Mouse (Mus musculus) heart, embryonic 15.5 days (tissue): ENCODE measurements around the gene Olfr541. TPM values are rescaled to one million over a fixed set of nuclear protein-coding genes. Genes with fewer than 3 reads are reported as not detected.

Source experiments
- ATAC-seq: fragments of 200-750 bp; cut with Nextera tagmentation; replicated peaks from 2 replicates; pipeline ENCODE4 v1.8.0; 2017; ENCODE audit warnings: low read depth, moderate TSS enrichment; ENCODE audit not compliant: insufficient number of reproducible peaks, insufficient read depth, low FRiP score
- H3K27ac ChIP-seq: fragments of 300-500 bp; sonication (generic); 2 replicates; pipeline ENCODE4 v1.5.1; 2015; ENCODE audit warnings: mild to moderate bottlenecking, inconsistent platforms
- H3K27me3 ChIP-seq: fragments of 300-500 bp; sonication (generic); 2 replicates; pipeline ENCODE4 v1.6.1; 2015; ENCODE audit warnings: inconsistent platforms
- H3K36me3 ChIP-seq: fragments of 300-500 bp; sonication (generic); 2 replicates; pipeline ENCODE4 v1.6.1; 2015; ENCODE audit warnings: mild to moderate bottlenecking, inconsistent platforms
- H3K4me1 ChIP-seq: fragments of 300-500 bp; sonication (generic); replicated peaks from 2 replicates; pipeline ENCODE4 v1.6.1; 2015; ENCODE audit warnings: inconsistent platforms
- H3K4me2 ChIP-seq: fragments of 300-500 bp; sonication (generic); 2 replicates; pipeline ENCODE4 v1.6.1; 2015; ENCODE audit warnings: inconsistent platforms, mild to moderate bottlenecking, moderate library complexity
- H3K4me3 ChIP-seq: fragments of 300-500 bp; sonication (generic); 2 replicates; pipeline ENCODE4 v1.5.1; 2015; ENCODE audit warnings: mild to moderate bottlenecking, inconsistent platforms
- H3K9ac ChIP-seq: fragments of 300-500 bp; sonication (generic); 2 replicates; pipeline ENCODE4 v1.6.1; 2015; ENCODE audit warnings: mild to moderate bottlenecking, inconsistent platforms
- H3K9me3 ChIP-seq: fragments of 300-500 bp; sonication (generic); replicated peaks from 2 replicates; pipeline ENCODE4 v1.6.1; 2016; ENCODE audit warnings: inconsistent platforms
- WGBS: fragments of 180-500 bp; shearing (Covaris S2); methylation state at CpG from one replicate; pipeline ENCODE4 v1.1.7; 2015; ENCODE audit warnings: mixed read lengths; 5-methylcytosine and 5-hydroxymethylcytosine counted together
- polyA plus RNA-seq: library from polyadenylated mRNA; unstranded; fragments of >200 nt; fragmentation: Nextera tagmentation; extraction: Ambion mirVana; gene quantifications from 2 replicates; pipeline ENCODE4 v1.2.1, GENCODE M21; 2015

Gene Olfr541
- polyA plus RNA-seq, 1 experiment from 2014 or later = not detected

DNA sequence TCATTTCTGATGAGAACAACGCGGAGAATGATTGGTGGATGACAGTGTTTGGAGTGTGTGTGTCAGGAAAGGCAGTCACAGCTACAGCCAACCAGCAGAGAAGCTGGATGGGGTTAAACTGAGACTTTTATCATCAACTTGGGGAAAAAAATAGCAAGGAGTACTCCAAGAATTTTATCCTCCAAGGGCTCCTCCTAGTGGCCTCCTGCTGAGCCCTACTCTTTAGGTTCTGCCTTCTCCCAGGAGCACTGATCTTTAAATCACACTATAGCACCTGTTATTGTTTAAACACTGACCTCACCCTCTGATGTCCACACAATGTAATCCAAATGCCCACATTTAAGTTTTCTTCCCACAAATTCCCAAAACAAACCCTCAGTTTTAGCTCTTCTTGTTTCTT, 36.1 kb downstream of the Olfr541 start:
- H3K27me3 ChIP-seq = no peaks in the 10 kb centered on the region
- H3K4me2 ChIP-seq = no peak overlapping the region
- WGBS = 51% methylated on average over 2 of the region's 2 CpGs
- H3K9ac ChIP-seq = no peak overlapping the region
- no peak overlapping the region for H3K27ac ChIP-seq
- no peak overlapping the region for H3K4me3 ChIP-seq
- ATAC-seq = no peak
- H3K36me3 ChIP-seq = no peaks in the 10 kb centered on the region
- H3K4me1 ChIP-seq = no peaks in the 10 kb centered on the region
- no peaks in the 10 kb centered on the region for H3K9me3 ChIP-seq

DNA sequence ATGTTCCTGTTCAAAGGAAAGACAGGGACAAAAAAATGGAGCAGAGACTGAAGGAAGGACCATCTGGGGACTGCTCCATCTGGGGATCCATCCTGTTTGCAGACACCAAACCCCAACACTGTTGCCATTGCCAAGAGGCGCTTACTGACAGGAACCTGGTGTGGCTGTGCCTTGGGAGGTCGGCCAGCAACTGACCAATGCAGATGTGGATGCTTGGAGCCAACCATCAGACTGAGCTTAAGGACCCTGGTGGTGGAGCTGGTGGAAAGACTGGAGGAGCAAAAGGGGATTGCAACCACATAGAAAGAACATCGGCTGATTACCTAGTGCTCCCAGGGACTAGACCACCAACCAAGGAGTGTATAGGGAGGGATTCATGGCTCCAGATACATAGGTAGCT, 50.3 kb downstream of the Olfr541 start:
- Histone ChIP-seq H3K36me3 (no peaks in the 10 kb centered on the region), H3K4me1 (no peaks in the 10 kb centered on the region), H3K27ac (no peak overlapping the region), H3K9me3 (no peaks in the 10 kb centered on the region), H3K4me2 (no peak overlapping the region), H3K4me3 (no peak overlapping the region), H3K27me3 (no peaks in the 10 kb centered on the region), H3K9ac (no peak overlapping the region)
- WGBS = 68% methylated on average over 3 of the region's 3 CpGs
- no peak for ATAC-seq

DNA sequence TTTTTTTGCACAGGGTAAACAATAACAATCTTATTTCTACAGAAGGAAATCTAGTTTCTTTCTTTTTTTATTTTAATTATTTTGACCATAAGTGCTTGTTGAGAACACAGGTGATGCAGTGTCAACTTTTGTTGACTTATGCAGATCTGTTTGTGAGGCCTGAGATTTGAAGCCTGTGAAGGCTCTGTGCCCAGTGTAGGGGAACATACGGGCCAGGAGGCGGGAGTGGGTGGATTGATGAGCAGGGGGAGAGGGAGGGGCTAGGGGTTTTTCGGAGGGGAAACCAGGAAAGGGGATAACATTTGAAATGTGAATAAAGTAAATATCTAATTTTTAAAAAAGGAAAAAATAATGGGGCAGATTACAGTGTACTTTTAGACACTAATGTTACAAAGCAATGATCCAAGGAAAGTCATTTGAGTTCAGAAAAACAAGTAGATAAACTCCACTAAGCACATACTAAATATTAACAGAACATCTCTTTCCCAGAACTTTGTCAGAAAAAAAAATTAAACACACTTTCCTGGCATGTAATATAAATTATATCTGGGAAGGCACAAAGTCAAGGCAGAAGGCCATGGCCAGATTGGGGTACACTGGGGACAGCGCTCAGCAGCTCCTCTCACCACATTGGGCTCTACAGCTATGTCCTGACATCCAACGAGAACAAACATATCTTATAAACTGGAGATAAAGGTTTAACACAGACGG, 51.2 kb downstream of the Olfr541 start:
- Histone ChIP-seq H3K27me3 (no peaks in the 10 kb centered on the region), H3K4me1 (no peaks in the 10 kb centered on the region), H3K27ac (no peak overlapping the region), H3K9ac (no peak overlapping the region), H3K4me2 (no peak overlapping the region), H3K4me3 (no peak overlapping the region), H3K36me3 (no peaks in the 10 kb centered on the region), H3K9me3 (no peaks in the 10 kb centered on the region)
- no peak for ATAC-seq
- WGBS = 70% methylated on average over 6 of the region's 6 CpGs

DNA sequence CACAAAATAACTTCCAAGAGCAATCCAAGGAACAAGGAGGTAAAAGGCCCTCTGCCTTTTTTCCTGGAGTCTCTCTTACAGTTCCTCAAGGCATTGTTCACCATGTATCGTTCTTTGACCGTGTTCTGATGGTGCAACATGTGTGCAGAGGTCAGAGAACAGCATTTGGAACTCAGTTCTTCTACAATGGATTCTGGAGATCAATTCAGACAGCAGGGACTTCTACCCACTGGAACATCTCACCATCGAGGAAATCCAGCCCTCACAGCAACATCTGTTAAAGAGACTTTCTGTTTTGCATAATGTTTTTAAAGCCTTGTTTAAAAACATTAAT, 51.7 kb downstream of the Olfr541 start:
- H3K9ac ChIP-seq = no peak overlapping the region
- no peaks in the 10 kb centered on the region for H3K27me3 ChIP-seq
- H3K9me3 ChIP-seq = no peaks in the 10 kb centered on the region
- H3K4me3 ChIP-seq = no peak overlapping the region
- H3K4me1 ChIP-seq = no peaks in the 10 kb centered on the region
- no peak for ATAC-seq
- no peaks in the 10 kb centered on the region for H3K36me3 ChIP-seq
- no peak overlapping the region for H3K27ac ChIP-seq
- 70% methylated on average over 3 of the region's 3 CpGs for WGBS
- H3K4me2 ChIP-seq = no peak overlapping the region

DNA sequence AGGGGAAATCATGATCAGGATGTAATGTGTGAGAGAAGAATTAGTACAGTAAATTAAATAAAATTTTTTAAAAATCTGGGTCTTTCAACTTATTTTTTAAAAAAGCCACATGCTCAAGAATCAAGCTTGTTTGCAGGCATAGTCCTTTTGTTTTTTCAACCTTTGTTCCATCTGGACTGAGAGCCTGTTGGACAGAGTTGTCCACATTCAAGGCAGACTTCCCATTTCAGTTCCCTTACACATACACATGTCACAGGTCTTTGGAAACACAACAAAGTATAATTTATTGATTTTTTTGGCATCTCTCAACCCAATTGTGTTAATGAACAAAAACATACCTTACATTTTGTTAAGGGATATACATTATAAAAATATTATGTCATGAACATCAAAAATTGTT, 57.5 kb downstream of the Olfr541 start:
- ATAC-seq = no peak
- H3K4me3 ChIP-seq = no peak overlapping the region

More for the DNA sequence above, 57.5 kb downstream of the Olfr541 start:
- no peaks in the 10 kb centered on the region for H3K27me3 ChIP-seq
- H3K4me2 ChIP-seq = no peak overlapping the region
- no peaks in the 10 kb centered on the region for H3K4me1 ChIP-seq
- no peaks in the 10 kb centered on the region for H3K36me3 ChIP-seq
- H3K9ac ChIP-seq = no peak overlapping the region
- H3K9me3 ChIP-seq = no peaks in the 10 kb centered on the region
- no peak overlapping the region for H3K27ac ChIP-seq

Other genes starting within 250 kb of the Olfr541 start
- gene Olfr533, start 233.9 kb upstream of the Olfr541 start, polyA plus RNA-seq = not detected in 2 replicates
- gene Olfr535, start 213.1 kb upstream of the Olfr541 start, polyA plus RNA-seq = not detected in 2 replicates
- gene Olfr536, start 189.9 kb upstream of the Olfr541 start, polyA plus RNA-seq = not detected in 2 replicates
- gene Olfr538, start 129.4 kb upstream of the Olfr541 start, polyA plus RNA-seq = not detected in 2 replicates
- not detected in 2 replicates for gene Olfr46, start 96.0 kb upstream of the Olfr541 start, polyA plus RNA-seq
- not detected in 2 replicates for gene Olfr61, start 68.3 kb upstream of the Olfr541 start, polyA plus RNA-seq
- not detected in 2 replicates for gene Olfr53, start 50.8 kb upstream of the Olfr541 start, polyA plus RNA-seq
- gene Olfr539, start 37.3 kb upstream of the Olfr541 start, polyA plus RNA-seq = not detected in 2 replicates
- not detected in 2 replicates for gene Olfr45, start 15.3 kb upstream of the Olfr541 start, polyA plus RNA-seq
- gene Cyp2e1, start 66.5 kb downstream of the Olfr541 start, polyA plus RNA-seq = not detected in 2 replicates
- 0.13 and 0.21 TPM in 2 replicates for gene Syce1, start 90.6 kb downstream of the Olfr541 start, polyA plus RNA-seq
- 0.78 and 0.95 TPM in 2 replicates for gene Zfp941, start 124.9 kb downstream of the Olfr541 start, polyA plus RNA-seq
- gene Urah, start 137.8 kb downstream of the Olfr541 start, polyA plus RNA-seq = 0.68 and 1.4 TPM in 2 replicates
- 0.36 TPM in 1 of 2 replicates, not detected in the other for gene Scgb1c1, start 148.3 kb downstream of the Olfr541 start, polyA plus RNA-seq
- gene Odf3, start 150.5 kb downstream of the Olfr541 start, polyA plus RNA-seq = not detected in 2 replicates
- not detected in 2 replicates for gene Gm45785, start 159.1 kb downstream of the Olfr541 start, polyA plus RNA-seq
- 36.0 and 47.3 TPM in 2 replicates for gene Ric8a, start 159.7 kb downstream of the Olfr541 start, polyA plus RNA-seq
- 30.2 and 31.9 TPM in 2 replicates for gene Bet1l, start 160.3 kb downstream of the Olfr541 start, polyA plus RNA-seq
- 154 and 179 TPM in 2 replicates for gene Psmd13, start 184.7 kb downstream of the Olfr541 start, polyA plus RNA-seq
- 54.1 and 55.8 TPM in 2 replicates for gene Sirt3, start 185.0 kb downstream of the Olfr541 start, polyA plus RNA-seq
- gene Cox8b, start 203.2 kb downstream of the Olfr541 start, polyA plus RNA-seq = 309 and 515 TPM in 2 replicates
- 0.24 and 2.8 TPM in 2 replicates for gene Nlrp6, start 223.6 kb downstream of the Olfr541 start, polyA plus RNA-seq
- 9.3 and 15.5 TPM in 2 replicates for gene Pgghg, start 244.1 kb downstream of the Olfr541 start, polyA plus RNA-seq